Mouse (Mus musculus) ES-E14 (cell line): ENCODE results near the gene Wdr95. TPM values are rescaled to one million over a fixed set of nuclear protein-coding genes. Genes with fewer than 3 reads are reported as not detected.

Experiments used
- DNase-seq: peaks from one replicate; pipeline ENCODE4 v3.0.0-alpha.2; 2013; ENCODE audit warnings: low read depth, low spot score
- H3K27ac ChIP-seq: 2 replicates; pipeline ENCODE4 v1.5.1; 2012; ENCODE audit warnings: low read depth, mild to moderate bottlenecking, low read length, moderate library complexity, mixed read lengths; ENCODE audit not compliant: poor library complexity, insufficient read depth, severe bottlenecking
- H3K36me3 ChIP-seq: 2 replicates; pipeline ENCODE4 v1.6.1; 2012; ENCODE audit warnings: mild to moderate bottlenecking, low read length, moderate library complexity, mixed read lengths; ENCODE audit not compliant: control insufficient read depth, poor library complexity, insufficient read depth, severe bottlenecking
- H3K4me1 ChIP-seq, 2 experiments: fragments of 150-350 bp in 1 of 2; sonication (generic) in 1 of 2; 2 replicates each; pipeline ENCODE4 v1.6.1; 2012; ENCODE audit warnings: low read length in 2 of 2, mild to moderate bottlenecking in 1 of 2, mixed read lengths in 1 of 2; ENCODE audit not compliant: control insufficient read depth in 2 of 2, insufficient read depth in 2 of 2, poor library complexity in 1 of 2
- H3K4me3 ChIP-seq, 2 experiments: fragments of 150-350 bp in 1 of 2; sonication (generic) in 1 of 2; 2 replicates each; pipeline ENCODE4 v1.5.1; 2012; ENCODE audit warnings: low read length in 2 of 2, low read depth in 1 of 2, mild to moderate bottlenecking in 1 of 2, mixed read lengths in 1 of 2; ENCODE audit not compliant: insufficient read depth in 1 of 2, poor library complexity in 1 of 2, severe bottlenecking in 1 of 2
- H3K9ac ChIP-seq: 2 replicates; pipeline ENCODE4 v1.6.1; 2012; ENCODE audit warnings: low read depth, mild to moderate bottlenecking, low read length, mixed read lengths; ENCODE audit not compliant: poor library complexity, insufficient read depth, severe bottlenecking
- H3K9me3 ChIP-seq: fragments of 150-350 bp; sonication (generic); 2 replicates; pipeline ENCODE4 v1.6.1; 2012; ENCODE audit warnings: low read depth, mild to moderate bottlenecking, low read length; ENCODE audit not compliant: control insufficient read depth, insufficient read depth
- CHD2 ChIP-seq: IDR thresholded peaks from 2 replicates; pipeline ENCODE4 v1.6.1; 2014; ENCODE audit warnings: mild to moderate bottlenecking, low read depth, low read length, inconsistent platforms
- HCFC1 ChIP-seq: IDR thresholded peaks from 2 replicates; pipeline ENCODE4 v1.6.1; 2012; ENCODE audit warnings: low read length, inconsistent platforms, borderline replicate concordance; ENCODE audit not compliant: insufficient read depth
- MAFK ChIP-seq: IDR thresholded peaks from 2 replicates; pipeline ENCODE4 v1.6.1; 2014; ENCODE audit warnings: mild to moderate bottlenecking, low read depth, low read length, inconsistent platforms; ENCODE audit not compliant: insufficient read depth
- ZC3H11A ChIP-seq: IDR thresholded peaks from 2 replicates; pipeline ENCODE4 v1.6.1; 2012; ENCODE audit warnings: low read depth, mild to moderate bottlenecking, inconsistent platforms, low read length, borderline replicate concordance
- ZNF384 ChIP-seq: IDR thresholded peaks from 2 replicates; pipeline ENCODE4 v1.6.1; 2012; ENCODE audit warnings: low read depth, low read length, inconsistent platforms
- in situ Hi-C, 2 experiments: fragments of 600-800 bp; cut with MboI; formaldehyde crosslinking; loops; one replicate each; pipeline ENCODE4 v1.15.1; 2025; ENCODE audit warnings: low sequenced_read_pairs in 2 of 2, inconsistent platforms in 1 of 2; ENCODE audit not compliant: unreplicated experiment in 2 of 2
- total RNA-seq: library from RNA; depleted of rRNA; stranded (reverse); fragments of 300-350 nt; gene quantifications from 2 replicates; pipeline ENCODE4 v1.2.3, GENCODE M21; 2012; rRNA removed

Wdr95 gene
- total RNA-seq = 1.1 and 1.5 TPM in 2 replicates

GRCm38 (mm10) chr5:149527999-149528729, at the start of gene Wdr95:
TSS of gene Wdr95 (plus strand) at chr5:149528679.
- Histone ChIP-seq H3K27ac (no peak within 1 kb of the TSS), H3K9me3 (no peaks in the 10 kb centered on the region), H3K36me3 (no peaks in the 10 kb centered on the region), H3K9ac (peak within 1 kb of the TSS; percentile 4; the same call in 1 of the 2 replicates), H3K4me1 (peaks cover 7 to 21% of the 10 kb centered on the region in 2 experiments; a peak in 3 of 4 replicates), H3K4me3 (peak within 1 kb of the TSS; percentile 25 to 62)
- no peak for DNase-seq
- TF ChIP-seq ZC3H11A = no peak
- no peak for TF ChIP-seq CHD2
- no peak for TF ChIP-seq ZNF384
- no peak for TF ChIP-seq HCFC1
- no peak for TF ChIP-seq MAFK
- in situ Hi-C loops = no loop called here

DNA sequence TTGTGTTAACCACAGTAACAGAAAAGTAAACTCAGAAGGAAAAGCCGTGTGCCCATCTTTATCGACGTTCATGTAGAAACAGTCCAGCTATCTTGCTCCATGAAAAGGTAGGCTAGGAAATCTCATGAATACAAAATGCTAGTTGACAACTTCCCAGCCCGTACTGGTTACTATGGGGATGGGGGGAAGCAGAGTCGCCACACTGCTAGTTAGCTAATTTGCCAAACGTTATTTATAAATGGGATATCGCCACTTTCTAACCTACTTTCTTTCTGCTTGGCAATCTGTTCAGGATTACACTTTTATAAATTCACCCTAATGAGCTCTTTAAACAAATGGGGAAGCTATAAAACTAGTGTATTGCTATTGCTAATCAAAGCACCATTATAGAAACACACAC, 46.6 kb upstream of the Wdr95 start:
- TF ChIP-seq MAFK = no peak
- no peak for TF ChIP-seq HCFC1
- TF ChIP-seq ZNF384 = no peak
- TF ChIP-seq CHD2 = no peak
- TF ChIP-seq ZC3H11A = no peak
- Histone ChIP-seq H3K9me3 (no peaks in the 10 kb centered on the region), H3K4me3 (no peak overlapping the region), H3K9ac (no peak overlapping the region), H3K36me3 (no peaks in the 10 kb centered on the region), H3K27ac (no peak overlapping the region), H3K4me1 (no peaks in the 10 kb centered on the region)
- in situ Hi-C loops = no loop called here
- DNase-seq = no peak

- TF ChIP-seq HCFC1 = no peak
- no peak for TF ChIP-seq ZNF384
- TF ChIP-seq ZC3H11A = no peak
- TF ChIP-seq CHD2 = no peak
- TF ChIP-seq MAFK = no peak
- H3K27ac ChIP-seq = no peak overlapping the region
- H3K9me3 ChIP-seq = no peaks in the 10 kb centered on the region
- H3K9ac ChIP-seq = no peak overlapping the region
- DNase-seq = peak; percentile 54
- no peak overlapping the region for H3K4me3 ChIP-seq
- no peaks in the 10 kb centered on the region for H3K36me3 ChIP-seq
- in situ Hi-C loops = no loop called here
- peaks cover 0 to 2% of the 10 kb centered on the region in 2 experiments; a peak in 1 of 4 replicates for H3K4me1 ChIP-seq
These were observed 45.0 kb upstream of the Wdr95 start for GRCm38 (mm10) chr5:149483321-149484052.

- Histone ChIP-seq H3K27ac (no peak overlapping the region), H3K9me3 (no peaks in the 10 kb centered on the region), H3K4me1 (peaks cover 0 to 2% of the 10 kb centered on the region in 2 experiments; a peak in 1 of 4 replicates), H3K36me3 (no peaks in the 10 kb centered on the region), H3K4me3 (no peak overlapping the region), H3K9ac (no peak overlapping the region)
- in situ Hi-C loops = no loop called here
- no peak for DNase-seq
- TF ChIP-seq ZNF384 (no peak), MAFK (no peak), HCFC1 (no peak), CHD2 (no peak), ZC3H11A (no peak)
These were observed 44.2 kb upstream of the Wdr95 start for GRCm38 (mm10) chr5:149484270-149484669.
